Mouse (Mus musculus) MEL (cell line): ENCODE measurements at regions not wholly inside any gene's neighbourhood (a gene's known extent, or its start where the extent isn't known, plus 50 kb on each side); places are given as distances from the start of the nearest gene placed in this dataset.

ENCODE experiments used
- CHD1 ChIP-seq: IDR thresholded peaks from 2 replicates; pipeline ENCODE4 v1.6.1; 2012; ENCODE audit warnings: low read depth, mild to moderate bottlenecking, inconsistent platforms, low read length, improper control_type of control experiment
- GATA1 ChIP-seq: IDR thresholded peaks from 2 replicates; pipeline ENCODE4 v1.6.1; 2011; ENCODE audit warnings: low read depth, low read length, improper control_type of control experiment
- POLR2A ChIP-seq, 2 experiments: IDR thresholded peaks; 2 replicates each; pipeline ENCODE4 v1.6.1; 2011 to 2012; ENCODE audit warnings: low read length in 2 of 2, mild to moderate bottlenecking in 2 of 2, control low read depth in 1 of 2, improper control_type of control experiment in 1 of 2, low read depth in 1 of 2, moderate library complexity in 1 of 2; ENCODE audit not compliant: control insufficient read depth in 1 of 2, insufficient read depth in 1 of 2, poor library complexity in 1 of 2
- USF2 ChIP-seq, 2 experiments: IDR thresholded peaks; 2 replicates each; pipeline ENCODE4 v1.6.1; 2011 to 2012; ENCODE audit warnings: improper control_type of control experiment in 2 of 2, low read length in 2 of 2, borderline replicate concordance in 1 of 2, inconsistent platforms in 1 of 2, low read depth in 1 of 2, mild to moderate bottlenecking in 1 of 2; ENCODE audit not compliant: insufficient read depth in 1 of 2
- ZC3H11A ChIP-seq: IDR thresholded peaks from 2 replicates; pipeline ENCODE4 v1.6.1; 2012; ENCODE audit warnings: low read depth, mild to moderate bottlenecking, inconsistent platforms, low read length, improper control_type of control experiment

DNA sequence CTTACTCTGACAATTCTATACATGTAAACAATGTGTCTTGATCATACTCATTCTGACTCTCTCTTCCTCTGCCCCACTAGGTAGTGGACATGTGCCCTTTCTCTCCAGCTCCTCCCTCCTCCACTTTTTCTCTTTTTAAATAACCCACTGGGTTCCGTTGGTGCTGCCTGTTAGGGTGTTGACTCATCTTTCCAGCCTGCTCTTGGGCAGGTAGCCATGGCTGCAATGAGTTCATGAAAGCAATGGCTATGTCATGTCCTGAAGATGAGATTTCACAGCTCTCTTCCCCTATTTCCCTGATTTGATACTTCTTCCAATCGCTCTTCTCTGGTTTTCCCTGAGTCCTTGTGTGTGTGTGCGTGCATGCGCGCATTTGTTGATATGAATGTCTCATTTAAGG lies 70.9 kb upstream of the Ptch1 start:
- no peak for TF ChIP-seq CHD1
- TF ChIP-seq POLR2A (IDR thresholded peaks at IDR 0.05; ENCODE audit: control insufficient read depth in 1 of 2, insufficient read depth in 1 of 2, low read depth in 1 of 2, low read length in 2 of 2, poor library complexity in 1 of 2), result no peak
- no peak for TF ChIP-seq GATA1
- no peak for TF ChIP-seq ZC3H11A
- no peak for TF ChIP-seq USF2 (IDR thresholded peaks at IDR 0.05; ENCODE audit: borderline replicate concordance in 1 of 2, insufficient read depth in 1 of 2, low read depth in 1 of 2, low read length in 2 of 2)
